Mouse (Mus musculus): ENCODE results near the gene Pde7b.

Gene Pde7b

GRCm38 (mm10) chr10:20490281-20490680 lies 234.6 kb downstream of the Pde7b start:
- no peak for DNase-seq

- DNase-seq: peak in 1 of 2 experiments; percentile 8
These were observed 238.2 kb downstream of the Pde7b start for GRCm38 (mm10) chr10:20486461-20487253.

- no peak for DNase-seq
These were observed 239.1 kb downstream of the Pde7b start for GRCm38 (mm10) chr10:20485816-20486215.

GRCm38 (mm10) chr10:20479481-20479880 lies 245.4 kb downstream of the Pde7b start:
- DNase-seq: no peak

- DNase-seq: no peak
These were observed 246.4 kb downstream of the Pde7b start for GRCm38 (mm10) chr10:20478456-20478855.

- DNase-seq: no peak
These were observed 250.0 kb downstream of the Pde7b start for GRCm38 (mm10) chr10:20474831-20475230.

GRCm38 (mm10) chr10:20474036-20474435 lies 250.8 kb downstream of the Pde7b start:
- no peak for DNase-seq

- DNase-seq: no peak
These were observed 251.4 kb downstream of the Pde7b start for GRCm38 (mm10) chr10:20473505-20473904.

GRCm38 (mm10) chr10:20472007-20472406 lies 252.9 kb downstream of the Pde7b start:
- no peak for DNase-seq

- no peak for DNase-seq
These were observed 260.2 kb downstream of the Pde7b start for GRCm38 (mm10) chr10:20464631-20465030.

- DNase-seq: no peak
These were observed 260.9 kb downstream of the Pde7b start for GRCm38 (mm10) chr10:20463941-20464340.

- DNase-seq: no peak
These were observed 262.3 kb downstream of the Pde7b start for GRCm38 (mm10) chr10:20462596-20462995.

- no peak for DNase-seq
These were observed 265.1 kb downstream of the Pde7b start for GRCm38 (mm10) chr10:20459657-20460350.

GRCm38 (mm10) chr10:20459160-20459559 lies 265.7 kb downstream of the Pde7b start:
- no peak for DNase-seq

GRCm38 (mm10) chr10:20454387-20455065 lies 270.4 kb downstream of the Pde7b start:
- no peak for DNase-seq

GRCm38 (mm10) chr10:20437428-20437827 lies 287.4 kb downstream of the Pde7b start:
- no peak for DNase-seq

- no peak for DNase-seq
These were observed 287.9 kb downstream of the Pde7b start for GRCm38 (mm10) chr10:20437021-20437420.

- no peak for DNase-seq
These were observed 289.0 kb downstream of the Pde7b start for GRCm38 (mm10) chr10:20435913-20436312.

GRCm38 (mm10) chr10:20431336-20431735 lies 293.5 kb downstream of the Pde7b start:
- no peak for DNase-seq

- DNase-seq: no peak
These were observed 303.5 kb downstream of the Pde7b start for GRCm38 (mm10) chr10:20421299-20421883.

- no peak for DNase-seq
These were observed 304.6 kb downstream of the Pde7b start for GRCm38 (mm10) chr10:20420296-20420695.

- DNase-seq: no peak
These were observed 306.0 kb downstream of the Pde7b start for GRCm38 (mm10) chr10:20418856-20419219.

GRCm38 (mm10) chr10:20418202-20418855 lies 306.5 kb downstream of the Pde7b start:
- DNase-seq: no peak

All from thymus, adult 18-20 months (tissue).